Mouse (Mus musculus) skeletal muscle tissue, postnatal 0 days (tissue): Measurements from ENCODE around the gene Cyp3a41b. TPM values are rescaled to one million over a fixed set of nuclear protein-coding genes. Genes with fewer than 3 reads are reported as not detected.

Experiments
- polyA plus RNA-seq: library from polyadenylated mRNA; unstranded; fragments of >200 nt; fragmentation: Nextera tagmentation; extraction: Ambion mirVana; gene quantifications from 2 replicates; pipeline ENCODE4 v1.2.1, GENCODE M21; 2015

Cyp3a41b gene
- polyA plus RNA-seq: not detected in 2 replicates

DNA sequence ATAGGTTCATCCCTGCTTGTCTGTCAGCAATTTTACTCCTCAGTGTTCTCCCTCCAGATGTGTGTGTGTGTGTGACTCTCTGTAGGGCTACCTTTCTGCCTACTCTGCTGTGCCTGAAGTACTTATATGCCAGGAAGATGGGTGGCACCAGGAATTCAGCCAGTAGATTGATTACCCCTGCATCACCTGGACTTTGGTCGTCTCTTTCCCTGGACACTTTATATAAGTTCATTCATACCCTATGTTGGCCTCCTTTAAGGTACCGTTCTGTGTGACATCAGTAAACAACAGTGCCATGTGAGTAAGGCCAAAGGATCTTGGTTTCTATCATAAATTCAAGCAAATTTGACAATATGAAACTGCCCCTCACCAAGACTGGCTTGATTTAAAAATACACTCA, at the start of gene Cyp3a41b:
Cyp3a41b (minus strand) TSS at position 101 of the 400 bp plus-strand sequence.

Other genes starting within 250 kb of the Cyp3a41b start
- gene Cyp3a57, start 239.5 kb downstream of the Cyp3a41b start, polyA plus RNA-seq: not detected in 2 replicates
- not detected in 2 replicates for gene Cyp3a16, start 115.0 kb downstream of the Cyp3a41b start, polyA plus RNA-seq
- gene Cyp3a41a, start 135.4 kb upstream of the Cyp3a41b start, polyA plus RNA-seq: 0.06 TPM in 1 of 2 replicates, not detected in the other
- gene Cyp3a44, start 221.1 kb upstream of the Cyp3a41b start, polyA plus RNA-seq: 0.08 and 0.09 TPM in 2 replicates